Mouse (Mus musculus) hindbrain, embryonic 16.5 days (tissue): Measurements from ENCODE around the gene Anp32a. TPM values are rescaled to one million over a fixed set of nuclear protein-coding genes. Genes with fewer than 3 reads are reported as not detected.

Experiments used
- ATAC-seq: fragments of 200-750 bp; cut with Nextera tagmentation; 2 replicates; pipeline ENCODE4 v1.8.0; 2017; ENCODE audit warnings: moderate TSS enrichment, moderate library complexity
- H3K27ac ChIP-seq: fragments of 300-500 bp; sonication (generic); 2 replicates; pipeline ENCODE4 v1.5.1; 2014; ENCODE audit warnings: low read depth, mild to moderate bottlenecking, control low read depth, low read length, moderate library complexity
- H3K27me3 ChIP-seq: fragments of 300-500 bp; sonication (generic); replicated peaks from 2 replicates; pipeline ENCODE4 v1.6.1; 2014; ENCODE audit warnings: low read length; ENCODE audit not compliant: control insufficient read depth, insufficient read depth
- H3K36me3 ChIP-seq: fragments of 300-500 bp; sonication (generic); 2 replicates; pipeline ENCODE4 v1.6.1; 2014; ENCODE audit warnings: mild to moderate bottlenecking, low read length, moderate library complexity, mixed read lengths; ENCODE audit not compliant: control insufficient read depth, insufficient read depth
- H3K4me1 ChIP-seq: fragments of 300-500 bp; sonication (generic); 2 replicates; pipeline ENCODE4 v1.6.1; 2014; ENCODE audit warnings: low read depth, low read length; ENCODE audit not compliant: control insufficient read depth, insufficient read depth
- H3K4me2 ChIP-seq: fragments of 300-500 bp; sonication (generic); 2 replicates; pipeline ENCODE4 v1.6.1; 2014; ENCODE audit warnings: mild to moderate bottlenecking, low read length, control low read depth, moderate library complexity
- H3K4me3 ChIP-seq: fragments of 300-500 bp; sonication (generic); 2 replicates; pipeline ENCODE4 v1.5.1; 2014; ENCODE audit warnings: mild to moderate bottlenecking, low read length, control low read depth, moderate library complexity
- H3K9ac ChIP-seq: fragments of 300-500 bp; sonication (generic); 2 replicates; pipeline ENCODE4 v1.6.1; 2014; ENCODE audit warnings: low read depth, mild to moderate bottlenecking, control low read depth, low read length, moderate library complexity
- H3K9me3 ChIP-seq: fragments of 300-500 bp; sonication (generic); 2 replicates; pipeline ENCODE4 v1.6.1; 2014; ENCODE audit warnings: mild to moderate bottlenecking, low read length, moderate library complexity; ENCODE audit not compliant: control insufficient read depth
- WGBS: fragments of 180-500 bp; shearing (Covaris S2); extraction: QIAGEN DNeasy Blood & Tissue Kit; methylation state at CpG from one replicate; pipeline ENCODE4 v1.1.7; 2014; 5-methylcytosine and 5-hydroxymethylcytosine counted together
- polyA plus RNA-seq: library from polyadenylated mRNA; unstranded; fragments of >200 nt; fragmentation: Nextera tagmentation; extraction: Ambion mirVana; gene quantifications from 2 replicates; pipeline ENCODE4 v1.2.1, GENCODE M21; 2015

The Anp32a gene
- polyA plus RNA-seq, 1 experiment from 2014 or later = 156 TPM

GRCm38 (mm10) chr9:62337924-62338635 lies 3.0 kb upstream of the Anp32a start:
- peaks cover 7% of the 10 kb centered on the region for H3K4me1 ChIP-seq
- H3K27me3 ChIP-seq = no peaks in the 10 kb centered on the region
- H3K36me3 ChIP-seq = no peaks in the 10 kb centered on the region
- no peak overlapping the region for H3K4me2 ChIP-seq
- no peak overlapping the region for H3K9ac ChIP-seq
- no peak overlapping the region for H3K4me3 ChIP-seq
- 43% methylated on average over 4 of the region's 4 CpGs for WGBS
- H3K27ac ChIP-seq = no peak overlapping the region
- no peak for ATAC-seq
- no peaks in the 10 kb centered on the region for H3K9me3 ChIP-seq

GRCm38 (mm10) chr9:62338636-62339191 lies 2.4 kb upstream of the Anp32a start:
- peaks cover 7% of the 10 kb centered on the region for H3K4me1 ChIP-seq
- H3K4me3 ChIP-seq = no peak overlapping the region
- no peak for ATAC-seq
- WGBS = 67% methylated on average over 9 of the region's 9 CpGs
- no peaks in the 10 kb centered on the region for H3K9me3 ChIP-seq
- no peaks in the 10 kb centered on the region for H3K27me3 ChIP-seq
- no peak overlapping the region for H3K4me2 ChIP-seq
- peak overlapping the region; percentile 9; the same call in 1 of the 2 replicates for H3K9ac ChIP-seq
- H3K27ac ChIP-seq = no peak overlapping the region
- H3K36me3 ChIP-seq = no peaks in the 10 kb centered on the region

GRCm38 (mm10) chr9:62340301-62341122 lies 581 bp upstream of the Anp32a start:
- Histone ChIP-seq H3K4me3 (peak overlapping the region; percentile 58), H3K4me1 (peaks cover 15% of the 10 kb centered on the region), H3K9me3 (no peaks in the 10 kb centered on the region), H3K4me2 (peak overlapping the region; percentile 84), H3K9ac (peak overlapping the region; percentile 92), H3K36me3 (no peaks in the 10 kb centered on the region), H3K27me3 (no peaks in the 10 kb centered on the region), H3K27ac (peak overlapping the region; percentile 99)
- under 1% methylated on average over 48 of the region's 48 CpGs for WGBS
- ATAC-seq = peak; percentile 46

GRCm38 (mm10) chr9:62341701-62342440 lies 778 bp downstream of the Anp32a start:
- H3K4me3 ChIP-seq = peak overlapping the region; percentile 58
- H3K27me3 ChIP-seq = no peaks in the 10 kb centered on the region
- peak overlapping the region; percentile 82 for H3K4me2 ChIP-seq
- peaks cover 24% of the 10 kb centered on the region for H3K4me1 ChIP-seq
- H3K27ac ChIP-seq = peak overlapping the region; percentile 99
- no peaks in the 10 kb centered on the region for H3K9me3 ChIP-seq
- no peaks in the 10 kb centered on the region for H3K36me3 ChIP-seq
- no peak; the same call in 1 of the 2 replicates for ATAC-seq
- H3K9ac ChIP-seq = peak overlapping the region; percentile 96
- under 1% methylated on average over 49 of the region's 54 CpGs for WGBS

- Histone ChIP-seq H3K4me2 (peak overlapping the region; percentile 82), H3K9ac (peak overlapping the region; percentile 96), H3K27ac (peak overlapping the region; percentile 99), H3K9me3 (no peaks in the 10 kb centered on the region), H3K4me1 (peaks cover 27% of the 10 kb centered on the region), H3K36me3 (no peaks in the 10 kb centered on the region), H3K4me3 (peak overlapping the region; percentile 58), H3K27me3 (no peaks in the 10 kb centered on the region)
- WGBS = under 1% methylated on average over 48 of the region's 48 CpGs
- no peak for ATAC-seq
These were observed 1.5 kb downstream of the Anp32a start for GRCm38 (mm10) chr9:62342441-62343191.

GRCm38 (mm10) chr9:62343192-62343903 lies 2.3 kb downstream of the Anp32a start:
- Histone ChIP-seq H3K27ac (peak overlapping the region; percentile 99), H3K4me2 (peak overlapping the region; percentile 82), H3K9ac (peak overlapping the region; percentile 96), H3K9me3 (no peaks in the 10 kb centered on the region), H3K36me3 (no peaks in the 10 kb centered on the region), H3K4me1 (peaks cover 27% of the 10 kb centered on the region), H3K4me3 (peak overlapping the region; percentile 58), H3K27me3 (no peaks in the 10 kb centered on the region)
- ATAC-seq = peak; percentile 31
- under 1% methylated on average over 44 of the region's 56 CpGs for WGBS

- no peaks in the 10 kb centered on the region for H3K27me3 ChIP-seq
- no peaks in the 10 kb centered on the region for H3K36me3 ChIP-seq
- peak overlapping the region; percentile 96 for H3K9ac ChIP-seq
- H3K27ac ChIP-seq = peak overlapping the region; percentile 99
- peak overlapping the region; percentile 58 for H3K4me3 ChIP-seq
- H3K4me1 ChIP-seq = peaks cover 22% of the 10 kb centered on the region
- no peak for ATAC-seq
- no peaks in the 10 kb centered on the region for H3K9me3 ChIP-seq
- H3K4me2 ChIP-seq = peak overlapping the region; percentile 82
- whole genome bisulfite sequencing = under 1% methylated on average over 49 of the region's 52 CpGs
These were observed 2.9 kb downstream of the Anp32a start for GRCm38 (mm10) chr9:62343904-62344491.
